Mouse (Mus musculus) B cell, adult (primary cell): ENCODE results near the gene Olfr477. TPM values are rescaled to one million over a fixed set of nuclear protein-coding genes. Genes with fewer than 3 reads are reported as not detected.

Source experiments
- total RNA-seq: library from RNA; stranded (reverse); gene quantifications from 4 replicates; pipeline ENCODE4 v1.2.4, GENCODE M21; 2023; ENCODE audit not compliant: inconsistent age

Gene Olfr477
- total RNA-seq = not detected in 4 replicates

GRCm38 (mm10) chr7:107986393-107986792, at the start of gene Olfr477:
Gene Olfr477 (plus strand): TSS chr7:107986693.

GRCm38 (mm10) chr7:107954343-107954742, 32.1 kb upstream of the Olfr477 start, which contains the start of gene Olfr474:
Gene Olfr474 (plus strand): TSS chr7:107954643.

GRCm38 (mm10) chr7:107964503-107964902, 22.0 kb upstream of the Olfr477 start, which contains the start of gene Olfr476:
Gene Olfr476 (plus strand): TSS chr7:107964803.

GRCm38 (mm10) chr7:108033889-108034288, 47.4 kb downstream of the Olfr477 start, which contains the start of gene Olfr478:
Gene Olfr478 (minus strand): TSS chr7:108033989.

Other genes with a start within 250 kb of the Olfr477 start
- gene Cyb5r2, start 228.7 kb upstream of the Olfr477 start, total RNA-seq = not detected in 4 replicates
- not detected in 4 replicates for gene Ovch2, start 185.5 kb upstream of the Olfr477 start, total RNA-seq
- gene Olfr467, start 174.4 kb upstream of the Olfr477 start, total RNA-seq = not detected in 4 replicates
- not detected in 4 replicates for gene Olfr469, start 161.2 kb upstream of the Olfr477 start, total RNA-seq
- not detected in 4 replicates for gene Olfr470, start 139.2 kb upstream of the Olfr477 start, total RNA-seq
- gene Olfr472, start 88.8 kb upstream of the Olfr477 start, total RNA-seq = 0.09 to 0.24 TPM (median 0.14 TPM) in 4 replicates
- not detected in 4 replicates for gene Olfr473, start 56.2 kb upstream of the Olfr477 start, total RNA-seq
- not detected in 4 replicates for gene Olfr474, start 32.0 kb upstream of the Olfr477 start, total RNA-seq
- not detected in 4 replicates for gene Olfr476, start 21.9 kb upstream of the Olfr477 start, total RNA-seq
- gene Olfr478, start 47.3 kb downstream of the Olfr477 start, total RNA-seq = not detected in 4 replicates
- not detected in 4 replicates for gene Olfr479, start 64.0 kb downstream of the Olfr477 start, total RNA-seq
- gene Olfr480, start 80.7 kb downstream of the Olfr477 start, total RNA-seq = not detected in 4 replicates
- gene Olfr481, start 93.2 kb downstream of the Olfr477 start, total RNA-seq = not detected in 4 replicates
- gene Olfr482, start 110.9 kb downstream of the Olfr477 start, total RNA-seq = 0.87 to 1.7 TPM (median 1.3 TPM) in 4 replicates
- gene Olfr483, start 114.2 kb downstream of the Olfr477 start, total RNA-seq = not detected in 4 replicates
- not detected in 4 replicates for gene Olfr484, start 140.8 kb downstream of the Olfr477 start, total RNA-seq
- gene Olfr485, start 173.2 kb downstream of the Olfr477 start, total RNA-seq = not detected in 4 replicates
- gene Olfr486, start 186.0 kb downstream of the Olfr477 start, total RNA-seq = not detected in 4 replicates
- not detected in 4 replicates for gene Olfr487, start 227.9 kb downstream of the Olfr477 start, total RNA-seq